Mouse (Mus musculus) heart, adult 9 months (tissue): ENCODE results near the gene Atxn10.
"Not testable (repeated sequence)": the region's sequence is repeated elsewhere in the genome, so short reads cannot be mapped to it uniquely, and the experiment has no call there.

Source experiments
- DNase-seq, 2 experiments: peaks; one replicate each; pipeline ENCODE4 v3.0.0; 2022; ENCODE audit warnings: low spot score in 2 of 2

Atxn10 gene

DNA sequence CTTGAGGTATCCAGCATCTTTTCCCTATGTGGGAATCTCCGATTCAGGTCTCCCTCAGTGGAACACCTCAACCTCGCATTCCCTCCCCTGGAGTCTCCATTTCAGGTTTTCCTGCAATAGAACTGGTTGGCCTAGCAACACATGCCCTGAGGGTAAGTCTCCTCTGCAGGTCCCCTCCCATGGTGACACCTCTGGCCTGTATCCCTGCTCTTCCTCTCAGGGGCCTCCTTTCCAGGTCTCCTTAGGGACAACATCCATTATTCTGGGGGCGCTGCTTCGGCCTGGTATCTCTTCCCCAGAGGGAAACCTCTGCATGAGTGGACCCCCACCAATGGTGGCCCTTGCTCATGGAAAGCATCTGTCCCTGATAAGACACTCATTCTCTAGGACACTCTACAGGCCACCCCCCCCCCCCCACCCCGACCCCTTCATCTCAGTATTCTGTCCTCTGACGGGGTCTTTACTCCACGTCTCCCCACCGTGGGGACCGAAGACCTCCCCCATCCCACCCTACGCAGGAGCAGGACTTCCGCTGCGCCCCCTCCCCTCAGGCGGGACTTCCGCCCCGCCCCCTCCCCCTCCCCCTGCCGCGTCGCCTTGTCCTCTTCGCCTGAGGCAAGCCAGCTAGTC, at the start of gene Atxn10:
Atxn10 (plus strand) TSS at position 575 of the 630 bp plus-strand sequence.
- DNase-seq: peak in 1 of 2 experiments; percentile 11

- DNase-seq: no peak
These were observed 41.4 kb upstream of the Atxn10 start for GRCm38 (mm10) chr15:85294632-85295031.

GRCm38 (mm10) chr15:85295544-85295943, 40.5 kb upstream of the Atxn10 start:
- DNase-seq: no peak

GRCm38 (mm10) chr15:85295977-85296376, 40.1 kb upstream of the Atxn10 start:
- DNase-seq: no peak

DNA sequence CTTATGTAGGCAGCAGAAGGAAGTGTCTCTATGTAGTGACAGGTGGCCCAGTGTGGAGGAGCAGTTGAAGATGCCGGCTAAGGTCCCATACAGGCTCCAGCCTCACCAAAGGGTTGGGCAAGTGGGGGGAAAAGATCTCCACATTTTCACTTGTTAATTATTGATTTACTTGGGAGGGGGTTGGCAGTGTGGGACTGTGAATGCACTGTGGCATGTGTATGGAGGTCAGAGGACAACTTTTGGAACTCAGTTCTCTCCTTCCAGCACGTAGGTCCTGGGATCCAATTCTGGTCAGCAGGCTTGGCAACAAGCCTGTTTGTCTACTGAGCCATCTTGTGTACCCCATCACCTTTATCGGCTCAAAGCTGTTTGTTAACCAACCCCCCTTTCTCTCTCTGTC, 39.5 kb upstream of the Atxn10 start:
- DNase-seq: no peak

- no peak for DNase-seq
These were observed 37.8 kb upstream of the Atxn10 start for GRCm38 (mm10) chr15:85298167-85298781.

GRCm38 (mm10) chr15:85298946-85299345, 37.1 kb upstream of the Atxn10 start:
- DNase-seq: no peak

- no peak for DNase-seq
These were observed 32.8 kb upstream of the Atxn10 start for GRCm38 (mm10) chr15:85303241-85303640.

DNA sequence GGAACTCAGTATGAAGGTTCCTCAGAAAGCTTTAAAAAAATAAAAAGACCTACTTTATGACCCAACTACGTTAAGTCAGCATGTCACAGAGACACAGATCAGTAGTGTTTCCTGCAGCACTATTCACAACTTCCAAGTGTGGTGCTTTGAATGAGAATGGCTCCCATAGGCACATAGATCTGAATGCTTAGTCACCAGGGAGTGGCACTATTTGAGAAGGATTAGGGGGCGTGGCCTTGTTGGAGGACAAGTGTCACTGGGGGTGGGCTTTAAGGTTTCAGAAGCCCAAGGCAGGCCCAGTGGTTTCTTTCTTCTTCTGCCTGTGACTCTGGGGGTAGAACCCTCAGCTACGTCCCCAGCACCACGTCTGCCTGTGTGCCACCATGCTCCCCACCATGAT, 32.1 kb upstream of the Atxn10 start:
- no peak for DNase-seq

GRCm38 (mm10) chr15:85307061-85307660, 28.9 kb upstream of the Atxn10 start:
- no peak for DNase-seq

DNA sequence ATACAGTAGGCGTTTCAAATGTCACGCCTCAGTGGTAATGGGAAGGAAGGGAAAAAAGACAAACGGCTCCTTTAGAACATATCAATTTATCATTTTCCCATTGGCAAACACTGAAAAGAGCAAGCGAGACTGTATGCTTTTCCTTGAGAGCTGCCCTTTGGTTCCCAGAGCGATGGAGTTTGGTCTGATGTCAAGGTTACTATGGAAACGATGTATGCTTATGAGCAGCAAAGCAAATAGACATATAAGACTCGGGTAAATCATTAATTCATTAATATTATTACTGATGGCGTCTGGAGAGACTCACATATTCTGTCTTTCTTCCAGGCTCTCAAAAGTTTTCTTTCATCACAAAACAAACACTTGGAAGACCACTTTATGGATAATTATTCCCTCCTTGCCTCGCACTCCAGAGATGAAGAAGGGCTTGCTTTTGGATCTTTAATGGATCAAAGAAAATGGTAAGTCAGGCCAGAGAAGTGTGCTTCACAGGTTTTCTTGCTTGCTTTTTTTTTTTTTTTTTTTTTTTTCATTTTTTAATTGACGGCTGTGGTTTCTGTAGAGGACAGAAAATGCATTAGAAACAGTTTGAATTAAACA, 24.9 kb upstream of the Atxn10 start:
- DNase-seq: no peak

- DNase-seq: peak; percentile 45 to 65
These were observed 20.5 kb upstream of the Atxn10 start for GRCm38 (mm10) chr15:85315378-85316025.

- DNase-seq: no peak
These were observed 19.5 kb upstream of the Atxn10 start for GRCm38 (mm10) chr15:85316342-85317140.

DNA sequence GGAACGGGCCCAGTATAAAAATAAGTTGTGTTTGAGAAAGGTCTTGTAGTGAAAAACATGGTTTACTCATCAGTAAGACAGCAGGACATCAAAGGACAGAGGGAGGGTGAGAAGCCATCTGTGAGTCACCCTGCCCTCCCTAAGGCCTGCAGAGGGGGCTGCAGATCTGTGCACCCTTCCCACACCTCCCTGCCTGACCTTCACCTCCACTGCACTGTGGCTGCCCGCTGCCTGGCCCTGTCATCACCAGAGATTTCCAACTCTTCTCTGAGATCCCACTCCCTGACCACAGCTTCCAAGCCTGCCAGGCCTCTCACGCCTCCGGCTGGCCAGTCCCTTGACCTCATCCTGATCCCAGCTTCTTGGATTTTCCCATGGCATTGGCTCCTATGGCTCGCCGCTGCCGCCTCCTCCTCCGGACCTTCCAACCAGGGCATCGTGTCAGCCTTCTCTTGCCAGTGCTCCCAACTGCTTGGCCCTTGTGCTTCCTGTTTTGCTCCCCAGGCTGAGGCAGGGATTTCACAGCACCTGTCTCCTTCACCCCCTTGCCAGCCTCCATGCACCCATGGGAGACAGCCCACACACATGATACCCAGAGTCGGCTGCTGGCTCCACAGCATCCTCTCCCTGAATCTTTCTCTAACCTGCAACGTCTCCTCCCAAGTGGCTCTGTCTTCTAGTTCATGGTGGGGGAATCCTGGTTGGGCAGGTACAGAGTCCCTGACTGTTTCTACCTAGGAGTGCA, 15.9 kb upstream of the Atxn10 start:
- DNase-seq: no peak

GRCm38 (mm10) chr15:85323214-85323613, 12.8 kb upstream of the Atxn10 start:
- no peak for DNase-seq

DNA sequence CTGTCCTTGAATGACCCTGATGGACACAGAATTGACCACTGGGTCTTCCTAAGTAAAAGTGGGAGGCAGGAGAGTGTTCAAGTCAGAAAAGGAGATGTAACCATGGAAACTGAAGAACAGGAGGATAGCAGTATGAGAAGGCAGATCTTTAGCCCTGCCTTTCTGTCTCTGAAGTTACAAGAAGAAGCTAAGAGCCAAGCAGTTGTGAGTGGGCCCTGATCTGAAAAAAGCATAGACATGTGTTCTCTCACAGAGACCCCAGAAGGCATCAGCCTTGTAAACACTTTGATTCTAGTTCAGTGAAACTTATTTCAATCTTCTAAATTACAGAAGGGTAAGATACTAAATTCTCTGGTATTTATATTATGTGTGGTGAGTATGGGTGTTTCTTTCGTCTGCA, 11.6 kb upstream of the Atxn10 start:
- no peak for DNase-seq

- no peak for DNase-seq
These were observed 8.2 kb upstream of the Atxn10 start for GRCm38 (mm10) chr15:85327808-85328207.

GRCm38 (mm10) chr15:85328455-85328854, 7.6 kb upstream of the Atxn10 start:
- DNase-seq: not testable (repeated sequence)

DNA sequence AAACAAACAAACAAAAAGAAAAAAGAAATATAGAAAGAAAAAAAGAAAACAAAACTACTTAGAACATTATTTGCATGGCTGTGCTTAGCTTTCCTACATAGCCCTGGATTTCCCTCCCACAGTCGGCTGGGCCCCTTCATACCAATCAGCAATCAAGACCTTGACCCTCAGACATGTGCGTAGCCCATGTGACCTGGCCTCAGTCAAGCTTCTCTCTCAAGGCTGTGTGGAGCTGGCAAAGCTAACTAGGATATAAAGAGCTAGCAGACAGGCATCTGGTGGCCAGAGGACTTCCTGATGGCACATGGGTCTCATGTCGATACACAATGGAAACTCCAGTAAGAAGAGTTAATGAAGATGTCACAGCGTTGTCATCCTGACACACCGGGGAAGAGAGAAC, 6.9 kb upstream of the Atxn10 start:
- no peak for DNase-seq

- DNase-seq: no peak
These were observed 6.0 kb upstream of the Atxn10 start for GRCm38 (mm10) chr15:85330024-85330423.

DNA sequence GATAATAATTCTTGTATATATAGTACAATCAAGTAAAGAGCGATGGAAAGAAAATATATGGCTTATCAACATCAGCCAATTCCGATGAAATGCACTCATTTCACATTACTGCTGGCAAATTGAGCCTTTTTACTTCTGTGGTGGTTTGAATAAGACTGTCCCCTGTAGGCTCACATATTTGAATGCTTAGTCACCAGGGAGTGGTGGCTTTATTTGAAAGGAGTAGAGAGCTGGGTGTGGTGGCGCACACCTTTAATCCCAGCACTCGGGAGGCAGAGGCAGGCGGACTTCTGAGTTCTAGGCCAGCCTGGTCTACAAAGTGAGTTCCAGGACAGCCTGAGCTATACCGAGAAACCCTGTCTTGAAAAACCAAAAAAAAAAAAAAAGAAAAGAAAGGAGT, 2.5 kb upstream of the Atxn10 start:
- not testable (repeated sequence) for DNase-seq
